Mouse (Mus musculus): ENCODE measurements around the gene Snx20.

- TF ChIP-seq POLR2A (IDR thresholded peaks at IDR 0.05; ENCODE audit: borderline replicate concordance, extremely low read depth, low read depth, low read length) = no peak
- TF ChIP-seq CTCF (IDR thresholded peaks at IDR 0.05; ENCODE audit: insufficient read depth, low read length) = no peak
These were observed 2.6 kb downstream of the Snx20 start for GRCm38 (mm10) chr8:88633343-88633765.

Measured in lung, adult 2 months (tissue).